Mouse (Mus musculus): ENCODE data around the gene Rab43.
A peak's percentile ranks its signal among the peaks of the same experiment; 100 is the strongest.

DNA sequence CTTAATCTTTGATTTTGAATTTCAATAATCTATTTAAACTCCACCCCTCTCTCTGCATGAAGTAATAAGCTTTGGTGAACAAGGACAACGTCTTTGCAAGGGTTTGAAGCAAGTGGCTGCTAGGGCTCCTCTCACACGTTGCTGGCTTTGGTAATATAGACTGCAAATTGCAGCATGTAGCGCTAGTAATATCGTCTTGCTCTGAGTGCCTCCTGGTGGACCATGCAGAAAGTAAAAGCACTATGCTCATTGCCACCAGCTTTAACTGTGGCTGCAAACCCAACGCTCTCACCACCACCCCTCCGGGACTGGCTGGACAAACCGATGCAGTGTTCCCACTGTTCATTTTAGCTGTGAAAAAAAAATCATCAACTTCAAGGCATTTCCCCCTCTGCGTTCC is 41.3 kb downstream of the Rab43 start:
- TF ChIP-seq CTCF (IDR thresholded peaks at IDR 0.05; ENCODE audit: low read depth, low read length) (peak; percentile 41), POLR2A (IDR thresholded peaks at IDR 0.05; ENCODE audit: extremely low read depth, insufficient read depth, low read length) (no peak)

Measured in liver, adult 2 months (tissue).